Mouse (Mus musculus) olfactory bulb, adult 2 months (tissue): ENCODE measurements around the gene Map4k2.

Experiments used
- CTCF ChIP-seq: fragments of 200-500 bp; IDR thresholded peaks from 2 replicates; pipeline ENCODE4 v1.5.1; 2012; ENCODE audit warnings: low read depth, mild to moderate bottlenecking, low read length, moderate library complexity; ENCODE audit not compliant: insufficient read depth
- POLR2A ChIP-seq: fragments of 200-500 bp; IDR thresholded peaks from 2 replicates; pipeline ENCODE4 v1.6.1; 2012; ENCODE audit warnings: mild to moderate bottlenecking, low read depth, low read length, moderate library complexity; ENCODE audit not compliant: insufficient read depth

GRCm38 (mm10) chr19:6346023-6346422 is 5.1 kb downstream of the Map4k2 start:
- no peak for TF ChIP-seq POLR2A
- no peak for TF ChIP-seq CTCF
